ENCODE assay signal across 18 mouse cellular contexts in genomic region chr5:63748299-63748698, GRCm38 (mm10).
DNase-seq lines count a peak whose midpoint lies in the region; ATAC-seq and TF ChIP-seq lines count a peak whose summit lies in the region.
"Had no signal": no experiment of that assay in that cellular context is flagged by ENCODE, and none has a peak within 500 bp of the region (broad histone marks: within the 10 kb centered on the region; RNA-seq: fewer than 3 reads in every experiment).

No protein-coding gene starts in this region.

- H3K9me3 ChIP-seq in hindbrain, embryonic 14.5 days (ENCODE audit: control insufficient read depth, low read length) = no peaks in the 10 kb centered on the region
- no peaks in the 10 kb centered on the region for H3K9me3 ChIP-seq in hindbrain, embryonic 12.5 days (replicated peaks)
- no peaks in the 10 kb centered on the region for H3K9me3 ChIP-seq in midbrain, embryonic 15.5 days
- H3K9me3 ChIP-seq in midbrain, embryonic 10.5 days (replicated peaks) = no peaks in the 10 kb centered on the region
- no peaks in the 10 kb centered on the region for H3K9me3 ChIP-seq in forebrain, embryonic 14.5 days (replicated peaks; ENCODE audit: control insufficient read depth, low read length)
- H3K9me3 ChIP-seq in liver, postnatal 0 days (ENCODE audit: low read length) = no peaks in the 10 kb centered on the region
- H3K9me3 ChIP-seq: embryonic facial prominence, embryonic 15.5 days; heart, embryonic 12.5 days; intestine, embryonic 15.5 days had no signal

- H3K27ac ChIP-seq in hindbrain, embryonic 14.5 days = no peak overlapping the region
- no peak overlapping the region for H3K27ac ChIP-seq in hindbrain, embryonic 12.5 days
- no peak overlapping the region for H3K27ac ChIP-seq in midbrain, embryonic 15.5 days
- no peak overlapping the region for H3K27ac ChIP-seq in midbrain, embryonic 10.5 days (replicated peaks)
- H3K27ac ChIP-seq in forebrain, embryonic 14.5 days (ENCODE audit: low read depth, low read length) = no peak overlapping the region
- H3K27ac ChIP-seq in liver, postnatal 0 days (ENCODE audit: low read depth) = no peak overlapping the region
- H3K27ac ChIP-seq: embryonic facial prominence, embryonic 15.5 days; gastrocnemius, adult 2 months; intestine, embryonic 15.5 days had no signal

- no peak for TF ChIP-seq EP300 in liver, postnatal 0 days (IDR thresholded peaks at IDR 0.05; ENCODE audit: low read depth)

- no peaks in the 10 kb centered on the region for H3K36me3 ChIP-seq in hindbrain, embryonic 14.5 days (replicated peaks; ENCODE audit: control insufficient read depth, insufficient read depth)
- no peaks in the 10 kb centered on the region for H3K36me3 ChIP-seq in hindbrain, embryonic 12.5 days
- no peaks in the 10 kb centered on the region for H3K36me3 ChIP-seq in midbrain, embryonic 15.5 days (replicated peaks)
- no peaks in the 10 kb centered on the region for H3K36me3 ChIP-seq in midbrain, embryonic 10.5 days
- H3K36me3 ChIP-seq in forebrain, embryonic 14.5 days (ENCODE audit: control insufficient read depth, insufficient read depth, low read length) = no peaks in the 10 kb centered on the region
- H3K36me3 ChIP-seq in liver, postnatal 0 days (replicated peaks; ENCODE audit: insufficient read depth, low read length) = no peaks in the 10 kb centered on the region
- H3K36me3 ChIP-seq: embryonic facial prominence, embryonic 15.5 days; heart, embryonic 12.5 days; intestine, embryonic 15.5 days had no signal

- 61% methylated on average over 2 of the region's 2 CpGs for WGBS in hindbrain, embryonic 14.5 days
- 58% methylated on average over 2 of the region's 2 CpGs for WGBS in hindbrain, embryonic 12.5 days
- WGBS in midbrain, embryonic 15.5 days = 66% methylated on average over 2 of the region's 2 CpGs
- 92% methylated on average over 2 of the region's 2 CpGs for WGBS in midbrain, embryonic 10.5 days
- WGBS in forebrain, embryonic 14.5 days = 49% methylated on average over 2 of the region's 2 CpGs
- 72% methylated on average over 2 of the region's 2 CpGs for WGBS in liver, postnatal 0 days (ENCODE audit: insufficient replicate concordance)

- H3K9ac ChIP-seq in hindbrain, embryonic 14.5 days = no peak overlapping the region
- H3K9ac ChIP-seq in hindbrain, embryonic 12.5 days = no peak overlapping the region
- H3K9ac ChIP-seq in midbrain, embryonic 15.5 days = no peak overlapping the region
- H3K9ac ChIP-seq in forebrain, embryonic 14.5 days (ENCODE audit: low read length) = no peak overlapping the region
- H3K9ac ChIP-seq in liver, postnatal 0 days (replicated peaks) = no peak overlapping the region
- H3K9ac ChIP-seq: embryonic facial prominence, embryonic 15.5 days; heart, embryonic 12.5 days; intestine, embryonic 15.5 days had no signal

- H3K4me3 ChIP-seq in hindbrain, embryonic 14.5 days (replicated peaks; ENCODE audit: low read length) = no peak overlapping the region
- H3K4me3 ChIP-seq in hindbrain, embryonic 12.5 days = no peak overlapping the region
- no peak overlapping the region for H3K4me3 ChIP-seq in midbrain, embryonic 15.5 days
- H3K4me3 ChIP-seq in midbrain, embryonic 10.5 days = no peak overlapping the region
- no peak overlapping the region for H3K4me3 ChIP-seq in forebrain, embryonic 14.5 days (ENCODE audit: low read depth, low read length)
- H3K4me3 ChIP-seq in liver, postnatal 0 days (ENCODE audit: low read depth, low read length) = no peak overlapping the region
- H3K4me3 ChIP-seq: embryonic facial prominence, embryonic 15.5 days; erythroblast, embryonic 14.5 days; gastrocnemius, adult 2 months; heart, embryonic 12.5 days; intestine, embryonic 15.5 days had no signal

- no peak for TF ChIP-seq CTCF in liver, postnatal 0 days (IDR thresholded peaks at IDR 0.05; ENCODE audit: low read depth)

- no peaks in the 10 kb centered on the region for H3K27me3 ChIP-seq in hindbrain, embryonic 14.5 days (ENCODE audit: control insufficient read depth, insufficient read depth, low read length)
- H3K27me3 ChIP-seq in hindbrain, embryonic 12.5 days = no peaks in the 10 kb centered on the region
- no peaks in the 10 kb centered on the region for H3K27me3 ChIP-seq in midbrain, embryonic 15.5 days (replicated peaks)
- H3K27me3 ChIP-seq in midbrain, embryonic 10.5 days (ENCODE audit: low read depth, poor library complexity, severe bottlenecking) = no peaks in the 10 kb centered on the region
- H3K27me3 ChIP-seq in forebrain, embryonic 14.5 days (replicated peaks; ENCODE audit: control insufficient read depth, insufficient read depth, low read length) = no peaks in the 10 kb centered on the region
- H3K27me3 ChIP-seq in liver, postnatal 0 days (ENCODE audit: insufficient read depth, low read length) = no peaks in the 10 kb centered on the region
- H3K27me3 ChIP-seq: embryonic facial prominence, embryonic 15.5 days; heart, embryonic 12.5 days; intestine, embryonic 15.5 days had no signal

- H3K4me1 ChIP-seq in hindbrain, embryonic 14.5 days (replicated peaks; ENCODE audit: control insufficient read depth, insufficient read depth, low read length) = no peaks in the 10 kb centered on the region
- H3K4me1 ChIP-seq in hindbrain, embryonic 12.5 days = no peaks in the 10 kb centered on the region
- H3K4me1 ChIP-seq in midbrain, embryonic 15.5 days = peaks cover 5% of the 10 kb centered on the region; the same call in 1 of the 2 replicates
- H3K4me1 ChIP-seq in midbrain, embryonic 10.5 days = no peaks in the 10 kb centered on the region
- H3K4me1 ChIP-seq in forebrain, embryonic 14.5 days (ENCODE audit: control insufficient read depth, insufficient read depth, low read length) = no peaks in the 10 kb centered on the region
- no peaks in the 10 kb centered on the region for H3K4me1 ChIP-seq in liver, postnatal 0 days (ENCODE audit: insufficient read depth)
- H3K4me1 ChIP-seq: embryonic facial prominence, embryonic 15.5 days; heart, embryonic 12.5 days; intestine, embryonic 15.5 days had no signal

- H3K4me2 ChIP-seq in hindbrain, embryonic 14.5 days (replicated peaks) = no peak overlapping the region
- no peak overlapping the region for H3K4me2 ChIP-seq in hindbrain, embryonic 12.5 days (replicated peaks)
- no peak overlapping the region for H3K4me2 ChIP-seq in midbrain, embryonic 15.5 days
- H3K4me2 ChIP-seq in forebrain, embryonic 14.5 days (ENCODE audit: low read length) = no peak overlapping the region
- H3K4me2 ChIP-seq in liver, postnatal 0 days (ENCODE audit: low read depth, low read length) = no peak overlapping the region
- H3K4me2 ChIP-seq: embryonic facial prominence, embryonic 15.5 days; heart, embryonic 12.5 days; intestine, embryonic 15.5 days had no signal

- DNase-seq in hindbrain, embryonic 14.5 days (ENCODE audit: low spot score) = no peak
- no peak for DNase-seq in midbrain, embryonic 10.5 days (ENCODE audit: low spot score)
- DNase-seq in forebrain, embryonic 14.5 days (ENCODE audit: low spot score) = peak; percentile 11
- DNase-seq in liver, postnatal 0 days = no peak
- DNase-seq: adrenal gland, adult 2 months; adrenal gland, postnatal 25 days; cerebellum, adult 11 months; cerebellum, adult 8-10 months; cerebellum, postnatal 14 days; embryo, embryonic 11 days; gastrocnemius, adult 2 months; gastrocnemius, postnatal 25 days had no signal

- 0 out of 2 replicates have a peak, but pooled peaks have one; percentile 17 for ATAC-seq in hindbrain, embryonic 14.5 days (ENCODE audit: low FRiP score)
- ATAC-seq in hindbrain, embryonic 12.5 days (ENCODE audit: low FRiP score) = no peak
- ATAC-seq in midbrain, embryonic 15.5 days (replicated peaks) = peak; percentile 77
- ATAC-seq in forebrain, embryonic 14.5 days = peak; percentile 29; the same call in 1 of the 2 replicates
- ATAC-seq in liver, postnatal 0 days = no peak
- ATAC-seq: intestine, embryonic 15.5 days had no signal

Comparison
In these comparisons a context has a peak if more than half of its experiments do, and no peak if none do; other contexts are left out.
1. ATAC-seq: peak in hindbrain, embryonic 14.5 days (single experiment), midbrain, embryonic 15.5 days (single experiment) and forebrain, embryonic 14.5 days (single experiment); none in hindbrain, embryonic 12.5 days (single experiment) and liver, postnatal 0 days (single experiment).